Mouse (Mus musculus): ENCODE results near the gene Mex3b. TPM values are rescaled to one million over a fixed set of nuclear protein-coding genes. Genes with fewer than 3 reads are reported as not detected.

Gene Mex3b
- polyA plus RNA-seq, 1 experiment, result 10.5 TPM

GRCm38 (mm10) chr7:82851670-82852069 lies 15.5 kb upstream of the Mex3b start:
- Histone ChIP-seq H3K27ac (ENCODE audit: insufficient read depth, low read length) (no peak overlapping the region), H3K4me3 (ENCODE audit: low read depth, low read length) (no peak overlapping the region), H3K36me3 (ENCODE audit: control insufficient read depth, insufficient read depth, low read length, poor library complexity, severe bottlenecking) (no peaks in the 10 kb centered on the region), H3K9ac (ENCODE audit: low read depth, poor library complexity, severe bottlenecking) (no peak overlapping the region), H3K27me3 (ENCODE audit: control insufficient read depth, insufficient read depth, low read length, poor library complexity, severe bottlenecking) (no peaks in the 10 kb centered on the region), H3K9me3 (replicated peaks; ENCODE audit: control insufficient read depth, insufficient read depth, low read length, poor library complexity, severe bottlenecking) (no peaks in the 10 kb centered on the region), H3K4me1 (ENCODE audit: control insufficient read depth, insufficient read depth, low read length) (peaks cover 3% of the 10 kb centered on the region)
- TF ChIP-seq EP300 (IDR thresholded peaks at IDR 0.05; ENCODE audit: insufficient read depth, low read depth, low read length) (no peak), POLR2A (IDR thresholded peaks at IDR 0.05; ENCODE audit: insufficient read depth, low read length) (no peak), CTCF (IDR thresholded peaks at IDR 0.05; ENCODE audit: low read depth, low read length) (no peak)

- H3K27me3 ChIP-seq (ENCODE audit: control insufficient read depth, insufficient read depth, low read length, poor library complexity, severe bottlenecking), result no peaks in the 10 kb centered on the region
- H3K4me1 ChIP-seq (ENCODE audit: control insufficient read depth, insufficient read depth, low read length), result peaks cover 3% of the 10 kb centered on the region
- no peak overlapping the region for H3K4me3 ChIP-seq (ENCODE audit: low read depth, low read length)
- H3K9me3 ChIP-seq (replicated peaks; ENCODE audit: control insufficient read depth, insufficient read depth, low read length, poor library complexity, severe bottlenecking), result no peaks in the 10 kb centered on the region
- no peaks in the 10 kb centered on the region for H3K36me3 ChIP-seq (ENCODE audit: control insufficient read depth, insufficient read depth, low read length, poor library complexity, severe bottlenecking)
- no peak overlapping the region for H3K27ac ChIP-seq (ENCODE audit: insufficient read depth, low read length)
- H3K9ac ChIP-seq (ENCODE audit: low read depth, poor library complexity, severe bottlenecking), result no peak overlapping the region
- TF ChIP-seq EP300 (IDR thresholded peaks at IDR 0.05; ENCODE audit: insufficient read depth, low read depth, low read length) (no peak), POLR2A (IDR thresholded peaks at IDR 0.05; ENCODE audit: insufficient read depth, low read length) (no peak), CTCF (IDR thresholded peaks at IDR 0.05; ENCODE audit: low read depth, low read length) (no peak)
Measured at GRCm38 (mm10) chr7:82854195-82854766, 12.9 kb upstream of the Mex3b start.

DNA sequence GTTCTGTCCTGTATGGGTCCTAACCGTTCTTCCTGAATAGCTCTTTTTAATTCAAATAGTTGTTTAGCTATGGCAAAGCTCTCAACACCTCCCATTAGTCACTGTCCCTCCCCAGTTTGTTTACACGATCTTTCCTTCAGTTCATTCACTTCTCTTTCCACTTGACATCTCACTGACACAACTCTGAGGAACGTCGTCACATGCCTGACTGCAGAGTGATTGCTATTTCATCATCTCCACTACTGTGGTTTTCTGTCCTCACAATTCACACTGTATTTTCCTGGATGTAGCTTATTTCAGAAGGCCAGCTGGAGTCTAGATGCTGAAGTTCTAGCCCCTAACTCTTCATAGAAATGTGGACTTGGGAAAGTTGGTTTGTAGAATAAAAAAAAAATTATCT lies 8.5 kb upstream of the Mex3b start:
- TF ChIP-seq CTCF (IDR thresholded peaks at IDR 0.05; ENCODE audit: low read depth, low read length) (no peak), POLR2A (IDR thresholded peaks at IDR 0.05; ENCODE audit: insufficient read depth, low read length) (no peak), EP300 (IDR thresholded peaks at IDR 0.05; ENCODE audit: insufficient read depth, low read depth, low read length) (no peak)

GRCm38 (mm10) chr7:82860626-82861025 lies 6.5 kb upstream of the Mex3b start:
- H3K4me3 ChIP-seq (ENCODE audit: low read depth, low read length), result no peak overlapping the region
- no peak for TF ChIP-seq CTCF (IDR thresholded peaks at IDR 0.05; ENCODE audit: low read depth, low read length)
- TF ChIP-seq POLR2A (IDR thresholded peaks at IDR 0.05; ENCODE audit: insufficient read depth, low read length), result no peak
- no peak for TF ChIP-seq EP300 (IDR thresholded peaks at IDR 0.05; ENCODE audit: insufficient read depth, low read depth, low read length)
- H3K27me3 ChIP-seq (ENCODE audit: control insufficient read depth, insufficient read depth, low read length, poor library complexity, severe bottlenecking), result no peaks in the 10 kb centered on the region
- no peak overlapping the region for H3K9ac ChIP-seq (ENCODE audit: low read depth, poor library complexity, severe bottlenecking)
- H3K27ac ChIP-seq (ENCODE audit: insufficient read depth, low read length), result no peak overlapping the region
- no peaks in the 10 kb centered on the region for H3K9me3 ChIP-seq (replicated peaks; ENCODE audit: control insufficient read depth, insufficient read depth, low read length, poor library complexity, severe bottlenecking)
- H3K4me1 ChIP-seq (ENCODE audit: control insufficient read depth, insufficient read depth, low read length), result no peaks in the 10 kb centered on the region
- H3K36me3 ChIP-seq (ENCODE audit: control insufficient read depth, insufficient read depth, low read length, poor library complexity, severe bottlenecking), result no peaks in the 10 kb centered on the region

More for the DNA sequence above, 8.5 kb upstream of the Mex3b start:
- Histone ChIP-seq H3K9ac (ENCODE audit: low read depth, poor library complexity, severe bottlenecking) (no peak overlapping the region), H3K36me3 (ENCODE audit: control insufficient read depth, insufficient read depth, low read length, poor library complexity, severe bottlenecking) (no peaks in the 10 kb centered on the region), H3K27ac (ENCODE audit: insufficient read depth, low read length) (no peak overlapping the region), H3K4me1 (ENCODE audit: control insufficient read depth, insufficient read depth, low read length) (no peaks in the 10 kb centered on the region), H3K27me3 (ENCODE audit: control insufficient read depth, insufficient read depth, low read length, poor library complexity, severe bottlenecking) (no peaks in the 10 kb centered on the region), H3K4me3 (ENCODE audit: low read depth, low read length) (no peak overlapping the region), H3K9me3 (replicated peaks; ENCODE audit: control insufficient read depth, insufficient read depth, low read length, poor library complexity, severe bottlenecking) (no peaks in the 10 kb centered on the region)

- Histone ChIP-seq H3K4me3 (ENCODE audit: low read depth, low read length) (no peak overlapping the region), H3K36me3 (ENCODE audit: control insufficient read depth, insufficient read depth, low read length, poor library complexity, severe bottlenecking) (no peaks in the 10 kb centered on the region), H3K27me3 (ENCODE audit: control insufficient read depth, insufficient read depth, low read length, poor library complexity, severe bottlenecking) (no peaks in the 10 kb centered on the region), H3K9ac (ENCODE audit: low read depth, poor library complexity, severe bottlenecking) (no peak overlapping the region), H3K27ac (ENCODE audit: insufficient read depth, low read length) (no peak overlapping the region), H3K4me1 (ENCODE audit: control insufficient read depth, insufficient read depth, low read length) (no peaks in the 10 kb centered on the region), H3K9me3 (replicated peaks; ENCODE audit: control insufficient read depth, insufficient read depth, low read length, poor library complexity, severe bottlenecking) (no peaks in the 10 kb centered on the region)
- no peak for TF ChIP-seq EP300 (IDR thresholded peaks at IDR 0.05; ENCODE audit: insufficient read depth, low read depth, low read length)
- TF ChIP-seq POLR2A (IDR thresholded peaks at IDR 0.05; ENCODE audit: insufficient read depth, low read length), result no peak
- TF ChIP-seq CTCF (IDR thresholded peaks at IDR 0.05; ENCODE audit: low read depth, low read length), result no peak
Measured at GRCm38 (mm10) chr7:82863341-82863740, 3.8 kb upstream of the Mex3b start.

- Histone ChIP-seq H3K4me1 (ENCODE audit: control insufficient read depth, insufficient read depth, low read length) (no peaks in the 10 kb centered on the region), H3K9ac (ENCODE audit: low read depth, poor library complexity, severe bottlenecking) (no peak overlapping the region), H3K36me3 (ENCODE audit: control insufficient read depth, insufficient read depth, low read length, poor library complexity, severe bottlenecking) (no peaks in the 10 kb centered on the region), H3K9me3 (replicated peaks; ENCODE audit: control insufficient read depth, insufficient read depth, low read length, poor library complexity, severe bottlenecking) (no peaks in the 10 kb centered on the region), H3K4me3 (ENCODE audit: low read depth, low read length) (no peak overlapping the region), H3K27ac (ENCODE audit: insufficient read depth, low read length) (no peak overlapping the region), H3K27me3 (ENCODE audit: control insufficient read depth, insufficient read depth, low read length, poor library complexity, severe bottlenecking) (no peaks in the 10 kb centered on the region)
- TF ChIP-seq EP300 (IDR thresholded peaks at IDR 0.05; ENCODE audit: insufficient read depth, low read depth, low read length) (no peak), POLR2A (IDR thresholded peaks at IDR 0.05; ENCODE audit: insufficient read depth, low read length) (no peak), CTCF (IDR thresholded peaks at IDR 0.05; ENCODE audit: low read depth, low read length) (no peak)
Measured at GRCm38 (mm10) chr7:82864260-82864990, 2.7 kb upstream of the Mex3b start.

Data from ES-Bruce4 (cell line).